Mouse (Mus musculus): ENCODE data around the gene Cdh23. TPM values are rescaled to one million over a fixed set of nuclear protein-coding genes. Genes with fewer than 3 reads are reported as not detected.

Cdh23 gene
- polyA plus RNA-seq, 1 experiment from 2014 or later: 0.53 TPM

GRCm38 (mm10) chr10:60281571-60282050 is 414.7 kb downstream of the Cdh23 start:
- 84% methylated on average over 9 of the region's 9 CpGs for WGBS
- Histone ChIP-seq H3K4me1 (ENCODE audit: control insufficient read depth, insufficient read depth, low read length) (peaks cover 73% of the 10 kb centered on the region), H3K9ac (ENCODE audit: low read length) (no peak overlapping the region), H3K4me2 (ENCODE audit: low read depth, low read length) (peak overlapping the region; percentile 17), H3K27me3 (ENCODE audit: control insufficient read depth, insufficient read depth, low read length) (no peaks in the 10 kb centered on the region), H3K27ac (ENCODE audit: low read length) (no peak overlapping the region), H3K9me3 (replicated peaks; ENCODE audit: control insufficient read depth, low read length) (no peaks in the 10 kb centered on the region), H3K4me3 (replicated peaks; ENCODE audit: low read length) (no peak overlapping the region), H3K36me3 (ENCODE audit: control insufficient read depth, insufficient read depth, low read length) (no peaks in the 10 kb centered on the region)
- ATAC-seq (ENCODE audit: insufficient read depth, low FRiP score): no peak

GRCm38 (mm10) chr10:60280353-60280752 is 415.9 kb downstream of the Cdh23 start:
- 0 out of 2 replicates have a peak overlapping the region, but pooled peaks have one; percentile 29 for H3K27ac ChIP-seq (ENCODE audit: low read length)
- H3K9me3 ChIP-seq (replicated peaks; ENCODE audit: control insufficient read depth, low read length): no peaks in the 10 kb centered on the region
- H3K9ac ChIP-seq (ENCODE audit: low read length): no peak overlapping the region
- H3K27me3 ChIP-seq (ENCODE audit: control insufficient read depth, insufficient read depth, low read length): no peaks in the 10 kb centered on the region
- H3K4me3 ChIP-seq (replicated peaks; ENCODE audit: low read length): 0 out of 2 replicates have a peak overlapping the region, but pooled peaks have one; percentile 5
- no peak for ATAC-seq (ENCODE audit: insufficient read depth, low FRiP score)
- no peak overlapping the region; the same call in 1 of the 2 replicates for H3K4me2 ChIP-seq (ENCODE audit: low read depth, low read length)
- peaks cover 63% of the 10 kb centered on the region for H3K4me1 ChIP-seq (ENCODE audit: control insufficient read depth, insufficient read depth, low read length)
- no peaks in the 10 kb centered on the region for H3K36me3 ChIP-seq (ENCODE audit: control insufficient read depth, insufficient read depth, low read length)
- 83% methylated on average over 6 of the region's 6 CpGs for WGBS

- no peak for ATAC-seq (ENCODE audit: insufficient read depth, low FRiP score)
- H3K4me3 ChIP-seq (replicated peaks; ENCODE audit: low read length): no peak overlapping the region; the same call in 1 of the 2 replicates
- H3K4me2 ChIP-seq (ENCODE audit: low read depth, low read length): peak overlapping the region; percentile 41
- H3K9ac ChIP-seq (ENCODE audit: low read length): no peak overlapping the region
- WGBS: 80% methylated on average over 9 of the region's 9 CpGs
- peaks cover 59% of the 10 kb centered on the region for H3K4me1 ChIP-seq (ENCODE audit: control insufficient read depth, insufficient read depth, low read length)
- H3K9me3 ChIP-seq (replicated peaks; ENCODE audit: control insufficient read depth, low read length): no peaks in the 10 kb centered on the region
- no peaks in the 10 kb centered on the region for H3K27me3 ChIP-seq (ENCODE audit: control insufficient read depth, insufficient read depth, low read length)
- H3K27ac ChIP-seq (ENCODE audit: low read length): peak overlapping the region; percentile 29; the same call in 1 of the 2 replicates
- no peaks in the 10 kb centered on the region for H3K36me3 ChIP-seq (ENCODE audit: control insufficient read depth, insufficient read depth, low read length)
These were observed 416.4 kb downstream of the Cdh23 start for GRCm38 (mm10) chr10:60279941-60280301.

GRCm38 (mm10) chr10:60279290-60279940 is 416.9 kb downstream of the Cdh23 start:
- Histone ChIP-seq H3K27ac (ENCODE audit: low read length) (peak overlapping the region; percentile 66), H3K4me1 (ENCODE audit: control insufficient read depth, insufficient read depth, low read length) (peaks cover 54% of the 10 kb centered on the region), H3K36me3 (ENCODE audit: control insufficient read depth, insufficient read depth, low read length) (no peaks in the 10 kb centered on the region), H3K4me3 (replicated peaks; ENCODE audit: low read length) (peak overlapping the region; percentile 96), H3K4me2 (ENCODE audit: low read depth, low read length) (peak overlapping the region; percentile 92), H3K9ac (ENCODE audit: low read length) (peak overlapping the region; percentile 41), H3K27me3 (ENCODE audit: control insufficient read depth, insufficient read depth, low read length) (no peaks in the 10 kb centered on the region), H3K9me3 (replicated peaks; ENCODE audit: control insufficient read depth, low read length) (no peaks in the 10 kb centered on the region)
- no peak for ATAC-seq (ENCODE audit: insufficient read depth, low FRiP score)
- WGBS: 73% methylated on average over 8 of the region's 8 CpGs

GRCm38 (mm10) chr10:60278786-60279185 is 417.5 kb downstream of the Cdh23 start:
- Histone ChIP-seq H3K4me1 (ENCODE audit: control insufficient read depth, insufficient read depth, low read length) (peaks cover 47% of the 10 kb centered on the region), H3K27ac (ENCODE audit: low read length) (peak overlapping the region; percentile 66; the same call in 1 of the 2 replicates), H3K4me3 (replicated peaks; ENCODE audit: low read length) (peak overlapping the region; percentile 96), H3K27me3 (ENCODE audit: control insufficient read depth, insufficient read depth, low read length) (no peaks in the 10 kb centered on the region), H3K9ac (ENCODE audit: low read length) (peak overlapping the region; percentile 41), H3K4me2 (ENCODE audit: low read depth, low read length) (peak overlapping the region; percentile 92), H3K36me3 (ENCODE audit: control insufficient read depth, insufficient read depth, low read length) (no peaks in the 10 kb centered on the region), H3K9me3 (replicated peaks; ENCODE audit: control insufficient read depth, low read length) (no peaks in the 10 kb centered on the region)
- ATAC-seq (ENCODE audit: insufficient read depth, low FRiP score): no peak
- WGBS: 77% methylated on average over 3 of the region's 3 CpGs

GRCm38 (mm10) chr10:60278006-60278399 is 418.3 kb downstream of the Cdh23 start:
- 6% methylated on average over 13 of the region's 13 CpGs for WGBS

GRCm38 (mm10) chr10:60277207-60278005 is 418.9 kb downstream of the Cdh23 start, which contains the start of gene Psap:
Gene Psap, plus strand, starts transcription at chr10:60277627.
- peak within 1 kb of the TSS; percentile 95 for H3K9ac ChIP-seq (ENCODE audit: low read length)
- H3K4me1 ChIP-seq (ENCODE audit: control insufficient read depth, insufficient read depth, low read length): peaks cover 42% of the 10 kb centered on the region
- 3% methylated on average over 54 of the region's 54 CpGs for WGBS
- H3K36me3 ChIP-seq (ENCODE audit: control insufficient read depth, insufficient read depth, low read length): no peaks in the 10 kb centered on the region
- ATAC-seq (ENCODE audit: insufficient read depth, low FRiP score): peak; percentile 91
- H3K4me3 ChIP-seq (replicated peaks; ENCODE audit: low read length): peak within 1 kb of the TSS; percentile 96
- peak within 1 kb of the TSS; percentile 93 for H3K27ac ChIP-seq (ENCODE audit: low read length)
- no peaks in the 10 kb centered on the region for H3K9me3 ChIP-seq (replicated peaks; ENCODE audit: control insufficient read depth, low read length)
- no peaks in the 10 kb centered on the region for H3K27me3 ChIP-seq (ENCODE audit: control insufficient read depth, insufficient read depth, low read length)
- peak within 1 kb of the TSS; percentile 92 for H3K4me2 ChIP-seq (ENCODE audit: low read depth, low read length)

More at GRCm38 (mm10) chr10:60278006-60278399, 418.3 kb downstream of the Cdh23 start:
- peak overlapping the region; percentile 95 for H3K9ac ChIP-seq (ENCODE audit: low read length)
- peak overlapping the region; percentile 92 for H3K4me2 ChIP-seq (ENCODE audit: low read depth, low read length)
- no peaks in the 10 kb centered on the region for H3K27me3 ChIP-seq (ENCODE audit: control insufficient read depth, insufficient read depth, low read length)
- H3K4me3 ChIP-seq (replicated peaks; ENCODE audit: low read length): peak overlapping the region; percentile 96
- peak overlapping the region; percentile 93 for H3K27ac ChIP-seq (ENCODE audit: low read length)
- peaks cover 43% of the 10 kb centered on the region for H3K4me1 ChIP-seq (ENCODE audit: control insufficient read depth, insufficient read depth, low read length)
- no peaks in the 10 kb centered on the region for H3K36me3 ChIP-seq (ENCODE audit: control insufficient read depth, insufficient read depth, low read length)
- no peaks in the 10 kb centered on the region for H3K9me3 ChIP-seq (replicated peaks; ENCODE audit: control insufficient read depth, low read length)
- ATAC-seq (ENCODE audit: insufficient read depth, low FRiP score): no peak

GRCm38 (mm10) chr10:60273382-60273781 is 422.9 kb downstream of the Cdh23 start:
- ATAC-seq (ENCODE audit: insufficient read depth, low FRiP score): no peak
- Histone ChIP-seq H3K4me3 (replicated peaks; ENCODE audit: low read length) (no peak overlapping the region), H3K4me2 (ENCODE audit: low read depth, low read length) (no peak overlapping the region)

GRCm38 (mm10) chr10:60272241-60272640 is 424.0 kb downstream of the Cdh23 start:
- Histone ChIP-seq H3K36me3 (ENCODE audit: control insufficient read depth, insufficient read depth, low read length) (no peaks in the 10 kb centered on the region), H3K9me3 (replicated peaks; ENCODE audit: control insufficient read depth, low read length) (no peaks in the 10 kb centered on the region), H3K27me3 (ENCODE audit: control insufficient read depth, insufficient read depth, low read length) (no peaks in the 10 kb centered on the region), H3K4me3 (replicated peaks; ENCODE audit: low read length) (no peak overlapping the region), H3K27ac (ENCODE audit: low read length) (no peak overlapping the region; the same call in 1 of the 2 replicates), H3K9ac (ENCODE audit: low read length) (no peak overlapping the region), H3K4me2 (ENCODE audit: low read depth, low read length) (no peak overlapping the region), H3K4me1 (ENCODE audit: control insufficient read depth, insufficient read depth, low read length) (peaks cover 13% of the 10 kb centered on the region; the same call in 1 of the 2 replicates)
- 33% methylated on average over 6 of the region's 6 CpGs for WGBS
- no peak for ATAC-seq (ENCODE audit: insufficient read depth, low FRiP score)

More at GRCm38 (mm10) chr10:60273382-60273781, 422.9 kb downstream of the Cdh23 start:
- Histone ChIP-seq H3K36me3 (ENCODE audit: control insufficient read depth, insufficient read depth, low read length) (no peaks in the 10 kb centered on the region), H3K27ac (ENCODE audit: low read length) (no peak overlapping the region), H3K9ac (ENCODE audit: low read length) (peak overlapping the region; percentile 18; the same call in 1 of the 2 replicates), H3K9me3 (replicated peaks; ENCODE audit: control insufficient read depth, low read length) (no peaks in the 10 kb centered on the region), H3K27me3 (ENCODE audit: control insufficient read depth, insufficient read depth, low read length) (no peaks in the 10 kb centered on the region), H3K4me1 (ENCODE audit: control insufficient read depth, insufficient read depth, low read length) (peaks cover 14% of the 10 kb centered on the region)
- 50% methylated on average over 6 of the region's 6 CpGs for WGBS

Data from stomach, embryonic 16.5 days (tissue).